Mouse (Mus musculus) thymus, postnatal 36 days (tissue): ENCODE data around the gene Ppa1.
A peak's percentile ranks its signal among the peaks of the same experiment; 100 is the strongest.
"Not testable (repeated sequence)": the region's sequence is repeated elsewhere in the genome, so short reads cannot be mapped to it uniquely, and the experiment has no call there.

ENCODE experiments used
- DNase-seq, 2 experiments: peaks; one replicate each; pipeline ENCODE4 v3.0.0; 2022; ENCODE audit warnings: mixed read lengths in 2 of 2

The Ppa1 gene

DNA sequence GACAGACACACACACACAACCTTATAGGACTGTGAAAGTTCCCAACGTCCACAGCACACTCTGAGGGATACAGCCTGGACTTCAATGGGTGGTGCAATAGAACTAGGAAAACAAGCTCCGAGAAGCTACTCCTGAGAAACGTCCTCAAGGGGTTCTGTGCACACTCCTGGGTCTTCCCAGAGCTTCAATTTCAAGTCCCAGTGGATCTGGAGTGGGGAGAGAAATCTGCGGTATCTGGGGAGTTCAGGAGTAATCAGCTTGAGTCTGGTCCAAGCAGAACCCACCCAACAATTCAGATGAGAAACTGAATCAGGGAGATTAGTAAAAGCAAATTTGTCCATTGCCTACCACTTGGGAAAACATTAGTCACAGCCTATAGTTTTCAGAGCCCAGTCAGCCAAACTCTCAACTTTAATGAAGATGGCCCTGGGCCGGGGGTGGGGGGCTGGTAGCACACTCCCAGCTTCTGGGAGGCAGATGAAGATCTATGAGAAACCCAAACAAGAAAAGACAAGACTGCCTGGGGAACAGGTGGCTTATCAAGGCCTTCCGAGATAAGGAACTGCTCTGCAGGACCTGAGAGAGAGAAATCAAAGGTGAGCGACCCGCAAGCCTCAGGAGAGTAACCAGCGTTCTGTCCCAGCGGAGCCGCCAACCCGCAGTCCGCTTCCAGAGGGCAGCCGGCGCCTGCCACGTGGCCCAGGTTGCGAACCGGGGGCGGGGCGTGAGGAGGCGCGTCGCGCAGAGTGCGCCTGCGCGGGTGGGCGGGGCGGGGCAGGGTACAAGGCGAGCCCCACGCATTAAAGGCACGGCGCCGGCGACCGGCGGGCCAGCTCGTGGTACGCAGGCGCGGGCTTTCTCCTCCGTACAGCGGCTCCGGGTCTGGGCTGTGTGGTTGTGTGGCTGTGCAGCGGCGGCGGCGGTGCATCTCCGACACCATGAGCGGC is at the start of gene Ppa1:
Gene Ppa1, plus strand, starts transcription at position 763 of the 947 bp plus-strand sequence.
- peak; percentile 78 to 85 for DNase-seq

DNA sequence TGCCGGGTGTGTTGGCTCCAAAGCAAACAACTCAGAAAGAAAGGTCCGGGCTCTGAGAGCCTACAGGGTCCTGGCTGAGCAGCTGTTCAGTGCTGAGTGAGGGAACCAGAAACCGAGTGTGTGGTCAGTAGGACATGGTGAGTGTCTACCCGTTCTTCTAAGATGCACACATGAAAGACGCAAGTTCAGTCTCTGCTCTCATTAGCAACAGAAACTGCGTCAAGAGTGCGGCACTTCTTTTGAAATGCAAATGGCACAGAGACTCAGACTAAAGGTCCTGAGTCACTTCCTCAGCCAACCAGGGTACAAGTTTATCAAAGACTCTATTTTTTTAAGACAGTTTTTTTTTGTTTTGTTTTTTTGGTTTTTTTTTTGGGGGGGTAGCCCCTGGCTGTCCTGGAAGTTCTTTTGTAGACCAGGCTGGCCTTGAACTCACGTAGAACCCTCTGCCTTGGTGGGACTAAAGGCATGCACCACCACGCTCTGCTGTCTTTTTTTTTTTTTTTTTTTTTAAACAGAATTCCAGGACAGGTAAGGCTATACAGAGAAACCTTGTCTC is 48.7 kb upstream of the Ppa1 start:
- DNase-seq, result no peak

DNA sequence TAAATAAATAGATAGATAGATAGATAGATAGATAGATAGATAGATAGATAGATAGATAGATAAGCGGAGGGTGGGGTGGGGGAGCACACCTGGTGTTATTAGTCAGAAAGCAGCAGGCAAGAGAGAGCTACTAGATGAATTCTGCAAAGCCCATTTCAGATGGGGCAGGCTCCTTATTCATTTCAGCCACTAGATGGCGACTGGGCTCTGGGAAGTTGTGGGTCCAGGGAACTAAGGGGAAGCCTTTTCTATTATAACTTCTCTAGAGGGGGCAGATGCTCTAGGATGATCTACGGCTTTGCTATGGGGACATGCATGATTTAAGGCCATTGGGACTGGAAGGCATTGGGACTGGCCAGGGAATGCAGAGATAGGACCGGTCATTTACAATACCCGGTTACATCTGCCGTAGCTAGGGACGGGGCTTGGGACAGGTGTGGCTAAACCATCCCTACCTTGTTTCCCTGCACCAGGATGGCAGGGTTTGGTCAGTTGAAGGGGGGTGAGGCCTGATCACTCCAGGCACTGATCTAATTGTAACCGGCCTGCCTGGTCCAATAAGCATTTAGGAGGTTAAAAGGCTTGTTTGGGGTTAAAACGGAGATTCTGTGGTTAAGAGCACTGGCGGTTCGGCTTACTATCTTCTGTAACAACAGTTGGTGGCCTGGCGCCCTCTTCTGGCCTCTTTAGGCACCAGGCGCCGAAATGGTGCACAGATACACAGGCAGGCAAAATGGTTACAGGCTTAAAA is 45.9 kb upstream of the Ppa1 start:
- peak; percentile 53 to 56 for DNase-seq

DNA sequence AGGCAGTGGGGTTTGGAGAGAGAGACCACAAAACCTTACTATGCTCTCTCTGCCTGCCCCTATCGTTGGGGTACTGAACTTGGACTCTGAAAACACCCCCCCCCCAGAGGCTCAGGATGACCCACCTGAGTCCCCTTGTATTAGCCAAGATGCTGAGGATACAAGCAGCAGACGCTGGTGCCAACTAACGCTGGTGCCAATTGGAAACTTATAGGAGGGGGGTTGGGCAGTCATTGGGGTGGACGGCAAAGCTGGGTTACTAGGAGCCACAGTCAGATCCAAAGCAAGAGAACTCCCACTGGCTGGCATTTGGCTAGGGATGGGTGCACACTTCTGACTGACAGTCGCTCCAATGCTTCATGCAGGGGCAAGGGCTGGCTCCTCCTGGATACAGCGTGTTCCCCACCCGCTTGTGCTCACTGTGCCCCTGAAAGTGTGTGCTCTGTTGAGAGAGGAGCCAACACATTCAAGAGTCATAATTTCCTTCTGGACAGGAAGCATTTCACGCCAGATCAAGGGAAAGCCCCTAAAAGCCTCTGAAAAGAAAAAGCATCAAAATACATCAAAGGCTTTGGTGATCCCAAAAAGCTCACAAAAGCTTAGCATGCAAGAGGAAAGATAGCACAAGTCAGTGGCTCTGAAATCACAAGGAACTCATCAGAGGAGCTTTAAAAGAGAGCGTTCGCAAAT is 43.8 kb upstream of the Ppa1 start:
- no peak for DNase-seq

DNA sequence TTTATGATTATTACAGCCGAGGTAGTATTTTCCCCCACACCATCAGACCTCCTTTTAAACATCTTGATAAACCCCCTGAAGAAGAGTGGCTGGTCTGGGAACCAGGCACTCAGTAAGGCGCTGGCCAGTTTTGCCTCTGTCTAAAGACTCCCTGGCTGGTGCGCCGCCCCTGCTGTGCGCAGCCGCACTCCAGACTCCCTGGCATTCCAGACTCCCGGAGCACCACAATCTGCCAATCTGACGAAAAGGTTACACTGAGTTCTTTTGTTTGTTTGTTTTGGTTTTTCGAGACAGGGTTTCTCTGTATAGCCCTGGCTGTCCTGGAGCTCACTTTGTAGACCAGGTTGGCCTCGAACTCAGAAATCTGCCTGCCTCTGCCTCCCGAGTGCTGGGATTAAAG is 43.0 kb upstream of the Ppa1 start:
- DNase-seq, result not testable (repeated sequence)

DNA sequence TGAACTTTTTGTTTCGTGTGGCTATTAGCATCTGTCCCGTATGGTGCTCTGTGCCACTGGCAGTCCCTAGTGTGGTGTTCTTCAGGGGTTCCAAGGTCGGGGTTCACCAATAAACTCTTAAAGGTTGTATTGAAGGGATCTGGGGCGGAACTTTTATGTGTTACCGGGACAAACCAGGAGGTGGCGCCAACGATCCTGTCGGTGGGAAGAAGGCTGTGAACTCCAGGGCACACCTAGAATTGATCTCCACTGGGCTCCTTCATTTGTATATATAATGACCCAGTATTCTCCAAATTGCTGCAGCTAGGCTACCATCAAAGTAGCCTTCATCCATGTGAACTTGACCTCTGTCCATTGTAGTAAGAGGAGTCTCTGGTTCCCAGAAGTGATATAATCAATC is 42.5 kb upstream of the Ppa1 start:
- peak; percentile 45 to 58 for DNase-seq

DNA sequence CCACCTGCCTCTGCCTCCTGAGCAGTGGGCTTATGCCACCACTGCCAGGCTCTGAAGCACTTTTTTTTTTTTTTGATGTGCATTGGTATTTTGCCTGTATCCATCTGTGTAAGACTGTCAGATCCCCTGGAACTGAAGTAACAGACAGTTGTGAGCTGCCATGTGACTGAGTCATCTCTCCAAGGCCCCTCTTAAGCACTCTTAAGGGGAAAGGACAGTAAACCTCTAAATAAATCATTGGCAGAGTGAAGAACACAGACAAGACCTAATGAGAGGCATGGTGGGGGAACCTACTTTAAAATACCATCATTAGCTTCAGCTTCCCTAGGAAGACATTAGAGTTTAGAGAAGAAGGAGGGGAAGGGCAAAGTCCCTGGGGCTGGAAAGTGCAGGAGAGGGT is 40.1 kb upstream of the Ppa1 start:
- no peak for DNase-seq

DNA sequence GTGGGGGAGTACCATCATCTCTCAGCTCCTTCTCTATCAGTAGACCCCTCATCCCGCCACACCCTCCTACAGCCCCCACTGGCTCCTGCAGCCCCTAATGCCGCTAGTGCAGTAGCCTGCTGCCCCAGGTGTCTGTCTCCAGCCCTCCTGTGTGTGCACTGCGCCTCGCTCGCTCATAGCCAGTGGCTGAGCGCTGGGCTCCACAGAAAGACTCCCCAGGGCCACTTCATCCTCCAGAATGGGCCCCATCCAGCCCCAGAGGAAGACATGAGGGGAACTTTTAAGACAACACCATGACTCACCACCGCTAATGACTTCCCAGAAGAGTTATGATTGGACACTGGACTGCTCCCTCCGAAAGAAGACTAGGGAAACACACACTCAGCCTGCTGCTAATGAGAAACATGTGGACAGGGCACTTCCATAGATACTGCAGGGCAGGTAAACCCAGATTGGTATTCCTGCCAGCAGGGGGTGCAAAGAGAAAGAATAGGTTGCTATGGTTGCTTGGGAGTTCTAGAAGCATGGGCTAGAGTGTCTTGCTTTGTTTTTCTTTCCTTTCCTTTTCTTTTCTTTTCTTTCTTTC is 37.6 kb upstream of the Ppa1 start:
- no peak for DNase-seq

DNA sequence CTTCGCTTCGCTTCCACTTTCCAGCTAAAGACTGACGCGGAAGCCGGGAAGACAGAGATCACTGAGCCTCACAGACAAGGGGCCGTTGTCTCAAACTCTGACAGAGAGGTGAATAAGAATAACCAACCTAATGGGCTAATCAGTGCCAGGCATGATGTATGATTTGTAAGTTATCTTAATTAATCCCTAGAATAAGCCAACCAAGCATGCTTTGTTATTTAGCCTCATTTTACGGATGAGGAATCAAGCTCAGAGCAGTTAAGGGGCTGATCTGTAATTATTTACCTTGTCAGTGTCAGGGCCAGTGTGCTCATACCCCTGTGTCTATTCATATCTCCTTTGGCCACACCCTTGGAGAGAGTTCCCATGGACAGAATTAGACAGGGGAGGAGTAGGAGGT is 34.0 kb upstream of the Ppa1 start:
- DNase-seq, result no peak

DNA sequence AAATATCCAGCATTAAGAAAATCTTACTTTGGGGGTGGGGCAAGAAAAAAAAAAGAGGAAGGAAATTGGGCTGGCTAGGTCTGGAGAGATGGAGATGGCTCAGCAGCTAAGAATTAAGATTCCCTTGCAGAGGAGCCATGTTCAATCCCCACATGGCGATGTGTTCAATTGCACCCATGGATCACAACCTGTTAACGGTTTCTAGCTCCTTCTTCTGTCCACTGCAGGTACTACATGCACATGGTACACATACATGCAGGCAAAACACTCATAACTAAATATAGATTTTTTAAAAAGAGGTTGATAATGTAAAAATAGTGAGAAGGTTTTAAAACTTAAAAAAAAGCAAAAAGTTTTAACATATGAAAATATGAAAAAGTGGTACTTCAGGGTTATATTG is 29.8 kb upstream of the Ppa1 start:
- DNase-seq, result no peak

DNA sequence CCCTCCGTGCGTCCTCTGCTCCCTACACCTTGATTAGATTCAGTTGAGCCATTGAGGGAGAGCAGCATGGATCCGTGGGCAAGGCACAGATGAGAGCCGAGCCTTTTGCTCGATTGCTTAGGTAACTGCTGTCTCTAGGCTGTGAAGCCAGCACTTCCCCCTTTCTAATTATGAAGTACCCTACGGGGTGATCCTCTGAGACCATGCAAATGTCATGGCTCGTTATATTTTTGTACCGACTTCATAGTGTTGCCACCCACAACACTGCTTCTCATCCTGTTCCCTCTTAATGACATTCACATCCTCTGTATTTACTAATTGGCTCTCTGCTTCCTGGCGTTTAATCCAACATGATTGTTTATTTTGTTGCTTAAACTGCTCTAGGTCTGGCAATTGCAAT is 26.7 kb upstream of the Ppa1 start:
- DNase-seq, result no peak

DNA sequence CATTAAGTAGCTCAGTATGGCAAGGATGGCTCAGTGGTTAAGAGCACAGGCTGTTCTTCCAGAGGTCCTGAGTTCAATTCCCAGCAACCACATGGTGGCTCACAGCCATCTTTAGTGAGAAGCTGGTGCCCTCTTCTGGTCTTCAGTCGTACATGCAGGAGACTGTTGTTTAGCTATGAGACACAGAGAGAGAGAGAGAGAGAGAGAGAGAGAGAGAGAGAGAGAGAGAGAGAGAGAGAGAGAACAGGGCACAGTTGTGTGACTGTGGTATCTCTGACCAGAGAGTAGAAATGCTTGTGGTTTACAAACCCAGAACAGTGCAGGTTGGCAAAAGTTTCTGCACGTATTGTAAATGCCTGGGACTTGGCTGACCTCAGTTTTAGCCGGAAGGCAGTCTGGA is 24.5 kb upstream of the Ppa1 start:
- DNase-seq, result not testable (repeated sequence)

DNA sequence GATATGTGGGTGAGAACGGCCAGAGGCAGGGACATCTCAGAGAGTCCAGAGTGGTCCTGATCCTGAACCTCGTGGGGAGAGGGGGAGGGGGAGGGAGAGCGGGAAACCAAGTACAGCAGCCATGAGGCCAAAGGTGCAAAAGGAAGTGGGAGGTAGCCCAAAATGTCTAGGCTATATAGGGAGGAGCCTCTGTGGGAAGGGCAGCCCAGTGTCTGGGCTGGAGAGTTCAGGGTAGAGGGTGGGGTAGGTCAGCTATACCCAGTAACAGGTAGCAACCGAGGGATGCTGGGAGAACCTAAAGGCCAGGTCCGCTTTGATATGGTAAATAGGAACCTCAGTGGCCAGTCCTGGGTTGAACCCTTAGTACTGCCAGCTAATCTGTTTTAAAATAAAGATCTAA is 23.6 kb upstream of the Ppa1 start:
- no peak for DNase-seq

DNA sequence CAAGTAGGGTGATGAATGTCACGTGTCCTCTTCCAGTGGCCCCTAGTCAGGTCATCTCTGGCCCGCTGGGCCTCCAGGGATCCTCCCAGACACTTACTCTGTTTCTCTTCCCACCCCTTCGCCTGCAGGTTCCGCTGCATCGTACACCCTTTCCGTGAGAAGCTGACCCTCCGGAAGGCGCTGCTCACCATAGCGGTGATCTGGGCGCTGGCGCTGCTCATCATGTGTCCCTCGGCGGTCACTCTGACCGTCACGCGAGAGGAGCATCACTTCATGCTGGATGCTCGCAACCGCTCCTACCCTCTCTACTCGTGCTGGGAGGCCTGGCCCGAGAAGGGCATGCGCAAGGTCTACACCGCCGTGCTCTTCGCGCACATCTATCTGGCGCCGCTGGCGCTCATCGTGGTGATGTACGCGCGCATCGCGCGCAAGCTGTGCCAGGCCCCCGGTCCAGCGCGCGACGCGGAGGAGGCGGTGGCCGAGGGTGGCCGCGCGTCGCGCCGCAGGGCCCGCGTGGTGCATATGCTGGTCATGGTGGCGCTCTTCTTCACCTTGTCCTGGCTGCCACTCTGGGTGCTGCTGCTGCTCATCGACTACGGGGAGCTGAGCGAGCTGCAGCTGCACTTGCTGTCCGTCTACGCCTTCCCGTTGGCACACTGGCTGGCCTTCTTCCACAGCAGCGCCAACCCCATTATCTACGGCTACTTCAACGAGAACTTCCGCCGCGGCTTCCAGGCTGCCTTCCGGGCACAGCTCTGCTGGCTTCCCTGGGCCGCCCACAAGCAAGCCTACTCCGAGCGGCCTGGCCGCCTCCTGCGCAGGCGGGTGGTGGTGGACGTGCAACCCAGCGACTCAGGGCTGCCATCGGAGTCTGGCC is 22.7 kb upstream of the Ppa1 start:
- no peak for DNase-seq

DNA sequence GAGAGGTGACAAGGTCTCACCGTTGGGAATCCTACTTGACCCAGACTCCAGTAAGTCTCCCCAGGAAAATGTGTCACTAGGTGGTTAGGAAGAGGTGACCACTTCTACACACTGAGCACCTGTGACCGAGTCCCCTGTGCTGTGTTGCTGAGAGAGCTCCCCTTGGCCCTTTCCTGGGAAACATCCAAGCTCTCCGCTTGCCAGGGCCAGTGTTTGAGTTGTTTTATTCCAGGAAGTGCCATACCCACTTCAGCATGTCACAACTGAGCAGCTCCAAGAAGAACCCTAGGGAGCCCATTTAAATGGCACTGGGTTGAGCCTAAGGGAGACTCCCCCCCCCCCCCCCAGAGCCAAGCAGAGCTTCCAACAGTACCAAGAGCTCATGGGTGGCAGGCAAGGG is 21.8 kb upstream of the Ppa1 start:
- no peak for DNase-seq

DNA sequence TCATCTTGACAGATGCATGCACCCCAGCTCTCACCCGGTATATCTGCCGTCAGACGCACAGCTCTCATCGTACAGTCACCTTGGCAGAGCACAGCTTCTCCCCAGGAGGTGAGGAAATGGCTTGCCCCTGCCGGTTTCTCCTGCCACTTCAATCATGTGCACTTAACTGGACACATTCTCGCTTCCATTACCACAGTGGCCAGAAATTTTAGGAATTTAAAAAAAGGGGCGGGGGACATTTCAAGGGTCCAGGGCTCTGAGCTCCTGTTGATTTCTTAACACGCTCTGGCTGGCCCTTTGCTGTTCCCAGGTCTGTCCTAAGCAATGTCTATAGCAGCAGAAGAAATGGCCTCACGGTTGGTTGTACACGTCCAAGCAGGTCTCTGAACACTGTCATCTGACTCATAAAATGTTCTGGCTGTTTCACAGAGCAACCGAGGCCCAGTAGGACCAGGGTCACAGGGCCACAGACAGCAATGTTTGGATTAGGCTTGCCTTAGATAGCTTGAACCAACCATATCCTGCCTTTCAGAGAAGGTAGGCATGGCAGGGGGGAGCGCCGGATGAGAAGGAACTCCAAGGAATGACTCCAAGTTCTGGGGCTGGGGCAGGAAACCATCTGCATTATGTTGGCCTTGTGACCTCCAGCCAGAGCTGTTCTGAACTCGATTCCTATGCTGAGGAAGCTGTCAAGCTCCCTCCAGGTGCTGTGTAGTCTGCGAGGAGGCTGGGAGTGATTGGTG is 21.0 kb upstream of the Ppa1 start:
- DNase-seq, result no peak

DNA sequence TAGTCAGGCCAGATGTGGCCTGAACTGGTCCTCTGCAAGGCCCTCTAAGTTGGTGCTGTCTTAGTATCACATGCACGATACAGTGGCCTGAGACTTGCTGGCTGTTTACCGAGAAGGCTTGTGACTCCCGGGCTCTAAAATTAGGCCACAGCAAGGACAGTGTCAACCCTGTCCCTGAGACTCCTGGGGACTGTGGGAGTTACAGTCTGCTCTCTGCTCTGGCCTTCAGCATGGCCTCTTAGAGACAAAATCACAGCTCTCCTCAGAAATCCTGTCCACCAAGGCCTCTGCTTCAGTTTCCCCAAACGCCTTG is 20.5 kb upstream of the Ppa1 start:
- no peak for DNase-seq

DNA sequence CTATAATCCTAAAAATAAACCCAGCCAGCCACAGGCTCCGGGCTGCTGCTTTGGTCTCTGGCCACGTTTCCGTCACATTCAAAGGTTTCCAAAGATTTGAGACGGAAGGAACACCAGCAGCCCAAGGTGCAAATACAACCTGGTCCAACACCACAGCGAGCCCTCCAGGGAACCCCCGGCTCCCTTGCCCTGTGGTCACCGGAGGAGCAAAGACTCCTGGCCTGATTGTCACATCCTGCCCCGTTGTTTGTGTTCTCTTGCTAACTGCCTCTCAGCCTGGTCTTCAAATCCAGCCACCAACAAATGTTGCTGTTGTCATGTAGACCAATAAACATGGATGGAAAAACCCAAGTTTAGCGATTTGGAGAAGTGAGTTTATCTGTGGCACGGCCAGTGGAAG is 15.9 kb upstream of the Ppa1 start:
- DNase-seq, result no peak

DNA sequence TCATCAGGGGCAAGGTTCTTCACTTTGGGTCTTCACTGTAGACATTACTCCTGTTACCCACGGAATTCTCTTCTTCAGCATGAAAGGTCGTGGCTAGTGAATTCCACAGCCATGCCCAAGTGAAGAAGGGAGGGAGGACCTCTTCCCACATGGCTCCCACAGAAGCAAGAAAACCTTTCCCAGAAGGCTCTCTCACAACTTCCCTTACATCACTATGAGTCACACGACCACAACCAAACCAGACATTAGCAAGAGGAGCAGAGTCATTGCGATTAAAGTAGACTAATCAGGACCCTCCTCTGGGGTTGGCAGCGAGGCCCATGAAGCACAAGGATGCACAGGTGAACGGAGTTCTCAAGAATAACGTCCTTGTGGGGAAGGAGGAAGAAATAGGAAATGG is 11.3 kb upstream of the Ppa1 start:
- no peak for DNase-seq

DNA sequence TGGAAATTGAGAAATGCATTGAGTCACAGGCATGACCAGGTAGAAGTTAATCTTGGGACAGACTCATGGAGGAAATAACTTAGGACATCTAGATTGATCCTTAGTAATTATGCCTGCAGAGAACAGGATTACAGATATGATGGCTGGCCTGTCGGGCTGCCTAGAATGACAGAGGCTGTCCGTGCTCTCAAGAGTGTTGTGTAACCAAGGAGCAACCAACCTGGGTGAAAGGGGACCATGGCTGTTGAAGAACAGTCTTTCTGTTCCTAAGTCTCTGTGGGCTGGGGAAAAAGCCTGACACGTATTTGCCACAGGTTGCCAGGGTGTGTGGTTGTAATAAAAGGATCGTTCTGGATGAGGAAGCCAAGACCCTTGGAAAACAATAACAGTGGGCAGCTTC is 8.0 kb upstream of the Ppa1 start:
- no peak for DNase-seq

DNA sequence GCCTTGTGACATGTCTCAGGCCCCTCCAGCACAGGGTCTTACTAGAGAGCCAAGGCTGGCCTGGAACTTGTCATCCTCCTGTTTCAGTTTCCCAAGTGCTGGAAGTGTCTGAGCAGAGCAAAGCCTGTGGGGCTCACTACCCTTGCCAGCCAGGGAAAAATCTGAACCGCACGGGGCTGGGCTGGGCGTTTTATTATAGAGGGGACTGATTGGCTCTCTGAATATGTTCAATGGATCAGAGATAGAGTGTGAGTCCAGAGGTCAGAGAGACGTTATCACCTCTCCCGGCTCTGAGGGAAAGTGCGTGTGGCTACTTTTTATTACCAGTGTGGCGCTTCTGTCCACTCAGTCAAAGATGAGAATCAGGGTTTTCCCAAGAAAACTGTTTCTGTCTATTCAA is 1.8 kb upstream of the Ppa1 start:
- DNase-seq, result no peak
